Mouse (Mus musculus) ES-Bruce4 (cell line): ENCODE measurements at regions not wholly inside any gene's neighbourhood (a gene's known extent, or its start where the extent isn't known, plus 50 kb on each side); places are given as distances from the start of the nearest gene placed in this dataset.

Experiments
- H3K27ac ChIP-seq: 2 replicates; pipeline ENCODE4 v1.5.1; 2012; ENCODE audit warnings: low read length, inconsistent platforms; ENCODE audit not compliant: insufficient read depth
- H3K27me3 ChIP-seq: 2 replicates; pipeline ENCODE4 v1.6.1; 2012; ENCODE audit warnings: mild to moderate bottlenecking, low read length, inconsistent platforms; ENCODE audit not compliant: control insufficient read depth, poor library complexity, insufficient read depth, severe bottlenecking
- H3K36me3 ChIP-seq: 2 replicates; pipeline ENCODE4 v1.6.1; 2012; ENCODE audit warnings: inconsistent platforms, mild to moderate bottlenecking, low read length, moderate library complexity; ENCODE audit not compliant: control insufficient read depth, poor library complexity, insufficient read depth, severe bottlenecking
- H3K4me1 ChIP-seq: one replicate; pipeline ENCODE4 v1.8.1; 2011; ENCODE audit warnings: low read length; ENCODE audit not compliant: control insufficient read depth, insufficient read depth
- H3K4me3 ChIP-seq: 2 replicates; pipeline ENCODE4 v1.5.1; 2011; ENCODE audit warnings: low read depth, mild to moderate bottlenecking, low read length
- H3K9ac ChIP-seq: 2 replicates; pipeline ENCODE4 v1.6.1; 2012; ENCODE audit warnings: low read depth, mild to moderate bottlenecking, inconsistent platforms; ENCODE audit not compliant: poor library complexity, severe bottlenecking
- H3K9me3 ChIP-seq: replicated peaks from 2 replicates; pipeline ENCODE4 v1.6.1; 2012; ENCODE audit warnings: mild to moderate bottlenecking, low read length, inconsistent platforms; ENCODE audit not compliant: control insufficient read depth, poor library complexity, insufficient read depth, severe bottlenecking
- CTCF ChIP-seq: IDR thresholded peaks from one replicate; pipeline ENCODE4 v1.8.1; 2011; ENCODE audit warnings: low read depth, low read length
- EP300 ChIP-seq: IDR thresholded peaks from 2 replicates; pipeline ENCODE4 v1.6.1; 2011; ENCODE audit warnings: low read depth, low read length; ENCODE audit not compliant: insufficient read depth
- POLR2A ChIP-seq: IDR thresholded peaks from one replicate; pipeline ENCODE4 v1.8.1; 2011; ENCODE audit warnings: low read length; ENCODE audit not compliant: insufficient read depth

DNA sequence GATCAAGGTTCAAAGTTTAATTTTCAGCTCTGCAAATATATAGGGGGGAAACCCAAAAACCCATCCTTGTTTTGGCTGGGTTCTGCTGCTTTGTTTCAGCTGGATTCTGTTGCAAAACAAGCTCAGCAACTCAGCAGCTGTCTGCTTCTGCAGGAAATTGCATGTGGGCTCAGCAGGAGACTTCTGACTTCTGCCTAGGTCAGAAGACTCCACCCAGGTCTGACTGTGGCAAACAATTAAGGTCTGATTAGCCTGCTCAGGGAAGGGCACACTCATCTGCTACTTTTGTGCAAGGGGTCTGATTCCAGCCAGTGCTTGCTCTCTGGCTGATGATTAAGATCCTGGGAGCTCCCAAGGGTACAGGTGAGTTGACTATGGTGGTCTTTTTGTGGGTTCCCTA is 428.7 kb upstream of the Luzp2 start:
- TF ChIP-seq CTCF, result no peak
- 0 out of 2 replicates have a peak, but pooled peaks have one; percentile 43 for TF ChIP-seq EP300
- no peak for TF ChIP-seq POLR2A
- peaks cover 3% of the 10 kb centered on the region for H3K4me1 ChIP-seq
- H3K27ac ChIP-seq, result no peak overlapping the region
- no peaks in the 10 kb centered on the region for H3K27me3 ChIP-seq
- no peaks in the 10 kb centered on the region for H3K36me3 ChIP-seq
- H3K9me3 ChIP-seq, result no peaks in the 10 kb centered on the region
- H3K4me3 ChIP-seq, result no peak overlapping the region
- H3K9ac ChIP-seq, result no peak overlapping the region

DNA sequence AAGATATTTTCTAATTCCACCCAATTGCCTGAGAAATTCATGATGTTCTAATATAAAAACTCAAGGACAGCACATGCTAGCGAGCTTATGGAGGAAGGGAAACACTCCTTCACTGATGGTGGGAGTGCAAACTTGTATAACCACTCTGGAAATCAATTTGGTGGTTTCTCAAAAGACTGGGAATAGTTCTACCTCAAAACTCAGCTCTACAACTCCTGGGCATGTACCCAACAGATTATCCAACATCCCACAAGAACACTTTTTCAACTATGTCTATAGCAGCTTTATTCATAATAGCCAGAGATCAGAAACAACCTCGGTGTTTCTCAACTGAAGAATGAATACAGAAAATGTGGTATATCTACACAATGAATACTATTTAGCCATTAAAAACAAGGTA is 427.5 kb upstream of the Luzp2 start:
- H3K4me1 ChIP-seq, result peaks cover 3% of the 10 kb centered on the region
- H3K9me3 ChIP-seq, result no peaks in the 10 kb centered on the region
- H3K4me3 ChIP-seq, result no peak overlapping the region
- no peak overlapping the region for H3K27ac ChIP-seq
- TF ChIP-seq EP300 (no peak), CTCF (no peak), POLR2A (no peak)
- H3K36me3 ChIP-seq, result no peaks in the 10 kb centered on the region
- no peak overlapping the region for H3K9ac ChIP-seq
- H3K27me3 ChIP-seq, result no peaks in the 10 kb centered on the region
